In the genomic region with DNA sequence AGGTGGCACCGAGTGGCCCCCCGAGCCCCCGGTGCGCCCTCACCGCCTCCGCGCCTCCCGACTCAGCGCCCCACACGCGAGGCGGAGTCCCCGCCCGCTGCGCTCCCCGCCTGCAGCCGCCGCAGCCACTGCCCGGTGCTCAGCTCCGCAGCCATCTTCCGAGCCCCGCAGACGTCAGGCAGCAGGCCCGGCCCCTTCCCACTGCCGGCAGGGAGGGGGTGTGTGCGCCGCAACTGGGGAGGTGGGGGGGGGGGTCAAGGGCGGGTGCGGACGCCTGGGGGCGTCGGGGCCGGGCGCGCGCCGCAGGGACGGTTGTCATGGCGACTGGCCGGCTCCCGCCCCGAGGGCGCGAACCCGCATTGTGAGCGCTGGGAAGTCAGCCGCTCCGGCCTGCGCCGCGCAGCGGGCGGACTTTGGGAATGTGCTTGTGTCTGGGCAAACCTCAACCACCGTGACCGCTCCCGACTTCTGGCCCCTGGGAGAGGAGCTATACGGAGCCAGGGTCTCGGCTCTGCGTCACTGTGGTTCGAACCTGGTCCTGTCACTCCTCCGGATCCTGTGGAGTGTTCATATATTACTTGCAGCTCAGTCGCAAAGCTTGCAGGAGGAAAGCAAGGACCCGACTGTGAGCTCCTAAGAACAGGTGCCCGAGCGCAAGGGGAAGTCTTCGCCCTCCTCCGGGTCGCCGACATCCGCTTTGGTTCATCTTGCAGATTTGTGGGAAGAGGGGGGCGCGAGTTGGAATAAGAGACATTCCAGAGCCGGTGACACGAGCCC, we compare ENCODE assay signal across 8 mouse cellular contexts. TPM values are rescaled to one million over a fixed set of nuclear protein-coding genes. Genes with fewer than 3 reads are reported as not detected.
DNase-seq lines count a peak whose midpoint lies in the region; ATAC-seq lines count a peak whose summit lies in the region.

A gene (minus strand): TSS at position 160 of the 777 bp plus-strand sequence.

- under 1% methylated on average over 69 of the region's 74 CpGs for WGBS in hindbrain, embryonic 14.5 days
- under 1% methylated on average over 74 of the region's 74 CpGs for WGBS in macrophage (ENCODE audit: missing documents)

- no peaks in the 10 kb centered on the region for H3K27me3 ChIP-seq in hindbrain, embryonic 14.5 days (ENCODE audit: control insufficient read depth, insufficient read depth, low read length)

- H3K36me3 ChIP-seq in hindbrain, embryonic 14.5 days (replicated peaks; ENCODE audit: control insufficient read depth, insufficient read depth): peaks cover 28% of the 10 kb centered on the region
- peaks cover 25% of the 10 kb centered on the region; the same call in 1 of the 2 replicates for H3K36me3 ChIP-seq in macrophage (ENCODE audit: inconsistent target)

- H3K4me2 ChIP-seq in hindbrain, embryonic 14.5 days (replicated peaks): peak within 1 kb of the TSS; percentile 88

- peak within 1 kb of the TSS; percentile 91 for H3K9ac ChIP-seq in hindbrain, embryonic 14.5 days

- H3K79me2 ChIP-seq in macrophage (ENCODE audit: inconsistent target): peaks cover 28% of the 10 kb centered on the region

- peak; percentile 85 for ATAC-seq in hindbrain, embryonic 14.5 days (ENCODE audit: low FRiP score)

- H3K9me3 ChIP-seq in hindbrain, embryonic 14.5 days (ENCODE audit: control insufficient read depth, low read length): no peaks in the 10 kb centered on the region

- H3K27ac ChIP-seq in hindbrain, embryonic 14.5 days: peak within 1 kb of the TSS; percentile 93
- peak within 1 kb of the TSS; percentile 57 for H3K27ac ChIP-seq in macrophage

- peaks cover 15% of the 10 kb centered on the region; the same call in 1 of the 2 replicates for H3K4me1 ChIP-seq in hindbrain, embryonic 14.5 days (replicated peaks; ENCODE audit: control insufficient read depth, insufficient read depth, low read length)

- peak; percentile 88 for DNase-seq in R1 (ENCODE audit: low read depth, low spot score)
- peak; percentile 73 to 78 for DNase-seq in cerebellum, postnatal 25 days
- DNase-seq in frontal cortex, postnatal 25 days (ENCODE audit: low spot score in 2 of 2): peak; percentile 41 to 52
- DNase-seq in hindbrain, embryonic 14.5 days (ENCODE audit: low spot score): peak; percentile 72
- peak; percentile 55 to 80 for DNase-seq in left cerebral cortex, adult 18-20 months (ENCODE audit: low spot score in 2 of 2)
- peak; percentile 66 to 67 for DNase-seq in right cerebral cortex, adult 2 months (ENCODE audit: low spot score in 2 of 2)
- peak; percentile 65 to 69 for DNase-seq in urinary bladder, postnatal 4 days (ENCODE audit: low spot score in 2 of 2)

- H3K4me3 ChIP-seq in hindbrain, embryonic 14.5 days (replicated peaks; ENCODE audit: low read length): peak within 1 kb of the TSS; percentile 95
- H3K4me3 ChIP-seq in macrophage (ENCODE audit: inconsistent target): peak within 1 kb of the TSS; percentile 99

RNA-seq across cellular contexts. Expression of the gene that starts here (rescaled TPM):
- polyA plus RNA-seq in hindbrain, embryonic 14.5 days (2014; fragmentation: Nextera tagmentation; extraction: Ambion mirVana): 23.7 and 28.9 TPM in 2 replicates
- total RNA-seq in left cerebral cortex, adult 18-20 months (2021): 10 to 100 TPM; 85.2 to 93.8 TPM
- 10 to 100 TPM in 11 of 26 experiments, 1 to 10 TPM in 15; 2.3 to 34.4 (median 8.9) TPM for total RNA-seq in macrophage (2018; cell fraction: chromatin; rRNA removed)
- total RNA-seq in macrophage (2018; cell fraction: cytosol; rRNA removed): 1 to 10 TPM in 24 of 26 experiments, under 1 TPM in 2; 0.79 to 5.6 (median 2.7) TPM
- total RNA-seq in macrophage (2018; cell fraction: nucleus; rRNA removed): 10 to 100 TPM in 8 of 26 experiments, 1 to 10 TPM in 18; 1.1 to 25.0 (median 3.9) TPM
- 3.6 to 3.9 TPM (median 3.8 TPM) in 3 replicates for polyA plus RNA-seq in macrophage (2018)

Comparison
In these comparisons a context has a peak if more than half of its experiments do, and no peak if none do; other contexts are left out.
1. Peak in every context shown above with its lines: DNase-seq, ATAC-seq, H3K4me3 ChIP-seq and H3K27ac ChIP-seq.